Mouse (Mus musculus): ENCODE results near the gene Nos3. TPM values are rescaled to one million over a fixed set of nuclear protein-coding genes. Genes with fewer than 3 reads are reported as not detected.

Nos3 gene
- polyA plus RNA-seq, 1 experiment from 2014 or later: 21.5 TPM

GRCm38 (mm10) chr5:24337821-24338220 is 26.8 kb upstream of the Nos3 start:
- peaks cover 5% of the 10 kb centered on the region for H3K36me3 ChIP-seq (ENCODE audit: control insufficient read depth, insufficient read depth, low read length)
- peak overlapping the region; percentile 17 for H3K4me2 ChIP-seq
- peaks cover 74% of the 10 kb centered on the region for H3K4me1 ChIP-seq (ENCODE audit: control insufficient read depth, insufficient read depth, low read length)
- H3K9me3 ChIP-seq (replicated peaks; ENCODE audit: control insufficient read depth, low read length): no peaks in the 10 kb centered on the region
- no peak overlapping the region for H3K4me3 ChIP-seq (ENCODE audit: low read depth, low read length)
- no peak for ATAC-seq (replicated peaks; ENCODE audit: insufficient number of reproducible peaks, low FRiP score, low TSS enrichment)
- WGBS (ENCODE audit: insufficient replicate concordance): 43% methylated on average over 2 of the region's 2 CpGs
- H3K27ac ChIP-seq (ENCODE audit: low read depth, low read length): peak overlapping the region; percentile 88
- no peaks in the 10 kb centered on the region for H3K27me3 ChIP-seq (ENCODE audit: control insufficient read depth, insufficient read depth, low read length)
- H3K9ac ChIP-seq (ENCODE audit: low read depth, low read length): no peak overlapping the region

GRCm38 (mm10) chr5:24342205-24342963 is 22.2 kb upstream of the Nos3 start:
- H3K4me2 ChIP-seq: peak overlapping the region; percentile 2; the same call in 1 of the 2 replicates
- ATAC-seq (replicated peaks; ENCODE audit: insufficient number of reproducible peaks, low FRiP score, low TSS enrichment): no peak

GRCm38 (mm10) chr5:24342966-24343365 is 21.6 kb upstream of the Nos3 start:
- Histone ChIP-seq H3K9me3 (replicated peaks; ENCODE audit: control insufficient read depth, low read length) (no peaks in the 10 kb centered on the region), H3K4me1 (ENCODE audit: control insufficient read depth, insufficient read depth, low read length) (peaks cover 79% of the 10 kb centered on the region), H3K9ac (ENCODE audit: low read depth, low read length) (no peak overlapping the region), H3K4me2 (no peak overlapping the region), H3K36me3 (ENCODE audit: control insufficient read depth, insufficient read depth, low read length) (peaks cover 4% of the 10 kb centered on the region), H3K27me3 (ENCODE audit: control insufficient read depth, insufficient read depth, low read length) (no peaks in the 10 kb centered on the region), H3K4me3 (ENCODE audit: low read depth, low read length) (no peak overlapping the region), H3K27ac (ENCODE audit: low read depth, low read length) (peak overlapping the region; percentile 57)
- ATAC-seq (replicated peaks; ENCODE audit: insufficient number of reproducible peaks, low FRiP score, low TSS enrichment): no peak
- 35% methylated on average over 8 of the region's 8 CpGs for WGBS (ENCODE audit: insufficient replicate concordance)

More at GRCm38 (mm10) chr5:24342205-24342963, 22.2 kb upstream of the Nos3 start:
- H3K4me1 ChIP-seq (ENCODE audit: control insufficient read depth, insufficient read depth, low read length): peaks cover 79% of the 10 kb centered on the region
- H3K9me3 ChIP-seq (replicated peaks; ENCODE audit: control insufficient read depth, low read length): no peaks in the 10 kb centered on the region
- H3K36me3 ChIP-seq (ENCODE audit: control insufficient read depth, insufficient read depth, low read length): peaks cover 5% of the 10 kb centered on the region
- no peak overlapping the region for H3K4me3 ChIP-seq (ENCODE audit: low read depth, low read length)
- peak overlapping the region; percentile 57 for H3K27ac ChIP-seq (ENCODE audit: low read depth, low read length)
- no peak overlapping the region for H3K9ac ChIP-seq (ENCODE audit: low read depth, low read length)
- WGBS (ENCODE audit: insufficient replicate concordance): 54% methylated on average over 14 of the region's 14 CpGs
- H3K27me3 ChIP-seq (ENCODE audit: control insufficient read depth, insufficient read depth, low read length): no peaks in the 10 kb centered on the region

- Histone ChIP-seq H3K27me3 (ENCODE audit: control insufficient read depth, insufficient read depth, low read length) (no peaks in the 10 kb centered on the region), H3K9ac (ENCODE audit: low read depth, low read length) (no peak overlapping the region), H3K4me1 (ENCODE audit: control insufficient read depth, insufficient read depth, low read length) (peaks cover 78% of the 10 kb centered on the region), H3K4me2 (no peak overlapping the region), H3K9me3 (replicated peaks; ENCODE audit: control insufficient read depth, low read length) (no peaks in the 10 kb centered on the region), H3K36me3 (ENCODE audit: control insufficient read depth, insufficient read depth, low read length) (peaks cover 2% of the 10 kb centered on the region; the same call in 1 of the 2 replicates), H3K4me3 (ENCODE audit: low read depth, low read length) (no peak overlapping the region), H3K27ac (ENCODE audit: low read depth, low read length) (peak overlapping the region; percentile 57)
- ATAC-seq (replicated peaks; ENCODE audit: insufficient number of reproducible peaks, low FRiP score, low TSS enrichment): no peak
These were observed 21.2 kb upstream of the Nos3 start for GRCm38 (mm10) chr5:24343379-24343778.

- peaks cover 78% of the 10 kb centered on the region for H3K4me1 ChIP-seq (ENCODE audit: control insufficient read depth, insufficient read depth, low read length)
- H3K27me3 ChIP-seq (ENCODE audit: control insufficient read depth, insufficient read depth, low read length): no peaks in the 10 kb centered on the region
- H3K9me3 ChIP-seq (replicated peaks; ENCODE audit: control insufficient read depth, low read length): no peaks in the 10 kb centered on the region
- H3K27ac ChIP-seq (ENCODE audit: low read depth, low read length): peak overlapping the region; percentile 57
- H3K4me2 ChIP-seq: peak overlapping the region; percentile 7; the same call in 1 of the 2 replicates
- WGBS (ENCODE audit: insufficient replicate concordance): 16% methylated on average over 2 of the region's 2 CpGs
- H3K9ac ChIP-seq (ENCODE audit: low read depth, low read length): peak overlapping the region; percentile 6
- no peak overlapping the region for H3K4me3 ChIP-seq (ENCODE audit: low read depth, low read length)
- no peak for ATAC-seq (replicated peaks; ENCODE audit: insufficient number of reproducible peaks, low FRiP score, low TSS enrichment)
- peaks cover 2% of the 10 kb centered on the region; the same call in 1 of the 2 replicates for H3K36me3 ChIP-seq (ENCODE audit: control insufficient read depth, insufficient read depth, low read length)
These were observed 20.6 kb upstream of the Nos3 start for GRCm38 (mm10) chr5:24343977-24344436.

GRCm38 (mm10) chr5:24344477-24345051 is 20.0 kb upstream of the Nos3 start:
- Histone ChIP-seq H3K9ac (ENCODE audit: low read depth, low read length) (peak overlapping the region; percentile 6), H3K9me3 (replicated peaks; ENCODE audit: control insufficient read depth, low read length) (no peaks in the 10 kb centered on the region), H3K27ac (ENCODE audit: low read depth, low read length) (peak overlapping the region; percentile 57), H3K4me1 (ENCODE audit: control insufficient read depth, insufficient read depth, low read length) (peaks cover 78% of the 10 kb centered on the region), H3K4me3 (ENCODE audit: low read depth, low read length) (no peak overlapping the region), H3K36me3 (ENCODE audit: control insufficient read depth, insufficient read depth, low read length) (peaks cover 2% of the 10 kb centered on the region; the same call in 1 of the 2 replicates), H3K27me3 (ENCODE audit: control insufficient read depth, insufficient read depth, low read length) (no peaks in the 10 kb centered on the region; the same call in 1 of the 2 replicates), H3K4me2 (peak overlapping the region; percentile 7)
- ATAC-seq (replicated peaks; ENCODE audit: insufficient number of reproducible peaks, low FRiP score, low TSS enrichment): peak; percentile 9; the same call in 1 of the 2 replicates
- WGBS (ENCODE audit: insufficient replicate concordance): 17% methylated on average over 12 of the region's 12 CpGs

GRCm38 (mm10) chr5:24346313-24346712 is 18.3 kb upstream of the Nos3 start:
- no peak overlapping the region for H3K27ac ChIP-seq (ENCODE audit: low read depth, low read length)
- no peak for ATAC-seq (replicated peaks; ENCODE audit: insufficient number of reproducible peaks, low FRiP score, low TSS enrichment)
- no peak overlapping the region for H3K4me2 ChIP-seq
- H3K4me1 ChIP-seq (ENCODE audit: control insufficient read depth, insufficient read depth, low read length): peaks cover 74% of the 10 kb centered on the region
- H3K9me3 ChIP-seq (replicated peaks; ENCODE audit: control insufficient read depth, low read length): no peaks in the 10 kb centered on the region
- WGBS (ENCODE audit: insufficient replicate concordance): 66% methylated on average over 7 of the region's 7 CpGs
- no peak overlapping the region for H3K9ac ChIP-seq (ENCODE audit: low read depth, low read length)
- H3K27me3 ChIP-seq (ENCODE audit: control insufficient read depth, insufficient read depth, low read length): peaks cover 7% of the 10 kb centered on the region
- no peak overlapping the region for H3K4me3 ChIP-seq (ENCODE audit: low read depth, low read length)
- H3K36me3 ChIP-seq (ENCODE audit: control insufficient read depth, insufficient read depth, low read length): no peaks in the 10 kb centered on the region

GRCm38 (mm10) chr5:24347186-24347875 is 17.3 kb upstream of the Nos3 start:
- Histone ChIP-seq H3K9ac (ENCODE audit: low read depth, low read length) (no peak overlapping the region; the same call in 1 of the 2 replicates), H3K4me2 (peak overlapping the region; percentile 92), H3K9me3 (replicated peaks; ENCODE audit: control insufficient read depth, low read length) (no peaks in the 10 kb centered on the region), H3K36me3 (ENCODE audit: control insufficient read depth, insufficient read depth, low read length) (no peaks in the 10 kb centered on the region), H3K27me3 (ENCODE audit: control insufficient read depth, insufficient read depth, low read length) (peaks cover 7% of the 10 kb centered on the region), H3K27ac (ENCODE audit: low read depth, low read length) (no peak overlapping the region), H3K4me1 (ENCODE audit: control insufficient read depth, insufficient read depth, low read length) (peaks cover 70% of the 10 kb centered on the region), H3K4me3 (ENCODE audit: low read depth, low read length) (no peak overlapping the region)
- 50% methylated on average over 7 of the region's 7 CpGs for WGBS (ENCODE audit: insufficient replicate concordance)
- no peak for ATAC-seq (replicated peaks; ENCODE audit: insufficient number of reproducible peaks, low FRiP score, low TSS enrichment)

Measured in heart, embryonic 11.5 days (tissue).